ENCODE assay signal across 13 mouse cellular contexts in genomic region chr9:106235194-106235830, GRCm38 (mm10). TPM values are rescaled to one million over a fixed set of nuclear protein-coding genes. Genes with fewer than 3 reads are reported as not detected.
DNase-seq lines count a peak whose midpoint lies in the region; ATAC-seq lines count a peak whose summit lies in the region.
"Had no signal": no experiment of that assay in that cellular context is flagged by ENCODE, and none has a peak within 500 bp of the region (broad histone marks: within the 10 kb centered on the region; RNA-seq: fewer than 3 reads in every experiment).

No protein-coding gene starts in this region.

- H3K27me3 ChIP-seq in forebrain, embryonic 10.5 days (ENCODE audit: poor library complexity, severe bottlenecking) = no peaks in the 10 kb centered on the region
- H3K27me3 ChIP-seq: heart, embryonic 15.5 days; neural tube, embryonic 15.5 days had no signal

- H3K4me1 ChIP-seq in forebrain, embryonic 10.5 days = 0 out of 2 replicates have a peak, but pooled peaks cover 2% of the 10 kb centered on the region
- H3K4me1 ChIP-seq: neural tube, embryonic 15.5 days had no signal

- H3K9me3 ChIP-seq in forebrain, embryonic 10.5 days = no peaks in the 10 kb centered on the region
- H3K9me3 ChIP-seq: heart, embryonic 15.5 days; neural tube, embryonic 15.5 days had no signal

- DNase-seq in adrenal gland, postnatal 10 days = peak; percentile 60
- DNase-seq in adrenal gland, postnatal 25 days = no peak
- DNase-seq in kidney, adult 9 months = peak; percentile 83
- no peak for DNase-seq in kidney, postnatal 10 days
- peak; percentile 56 to 63 for DNase-seq in heart, adult 9 months (ENCODE audit: low spot score in 2 of 2)
- peak; percentile 47 to 91 for DNase-seq in kidney, postnatal 25 days
- DNase-seq in forebrain, embryonic 10.5 days (ENCODE audit: extremely low spot score, low spot score) = no peak
- DNase-seq: forebrain, postnatal 0 days had no signal

- no peak overlapping the region for H3K4me3 ChIP-seq in forebrain, embryonic 10.5 days
- H3K4me3 ChIP-seq: heart, embryonic 15.5 days; neural tube, embryonic 15.5 days had no signal

- 94% methylated on average over 23 of the region's 23 CpGs for WGBS in forebrain, embryonic 10.5 days

- peaks cover 81% of the 10 kb centered on the region for H3K36me3 ChIP-seq in forebrain, embryonic 10.5 days (replicated peaks)

- H3K27ac ChIP-seq in forebrain, embryonic 10.5 days = no peak overlapping the region
- H3K27ac ChIP-seq: heart, embryonic 15.5 days; macrophage; neural tube, embryonic 15.5 days had no signal

- ATAC-seq in cerebellum, adult (ENCODE audit: insufficient number of reproducible peaks, low FRiP score, low TSS enrichment) = no peak
- ATAC-seq: forebrain, postnatal 0 days; inflammation-experienced regulatory T-cells, adult 6 months had no signal

RNA-seq across cellular contexts. Expression of gene Tlr9, which starts 12.9 kb away (rescaled TPM):
- 1 to 10 TPM; 1.2 to 1.5 TPM for total RNA-seq in adrenal gland, postnatal 10 days (2021)
- total RNA-seq in adrenal gland, postnatal 25 days (2021) = 0.67 and 0.85 TPM in 2 replicates
- polyA plus RNA-seq in forebrain, embryonic 10.5 days (2016; fragmentation: Nextera tagmentation; extraction: Ambion mirVana) = 0.04 TPM in 1 of 2 replicates, not detected in the other
- polyA plus RNA-seq: neural tube, embryonic 15.5 days had no signal

RNA-seq across cellular contexts. Expression of gene Alas1, which starts 13.1 kb away (rescaled TPM):
- total RNA-seq in adrenal gland, postnatal 10 days (2021) = 1,000 to 10,000 TPM in 1 of 2 experiments, 100 to 1,000 TPM in 1; 940 to 1,609 TPM
- total RNA-seq in adrenal gland, postnatal 25 days (2021) = 769 and 1,285 TPM in 2 replicates
- polyA plus RNA-seq in forebrain, embryonic 10.5 days (2016; fragmentation: Nextera tagmentation; extraction: Ambion mirVana) = 74.2 and 75.2 TPM in 2 replicates

RNA-seq across cellular contexts. Expression of gene Twf2, which starts 32.4 kb away (rescaled TPM):
- 10 to 100 TPM; 38.5 to 58.6 TPM for total RNA-seq in adrenal gland, postnatal 10 days (2021)
- total RNA-seq in adrenal gland, postnatal 25 days (2021) = 111 and 128 TPM in 2 replicates
- 70.9 and 71.8 TPM in 2 replicates for polyA plus RNA-seq in forebrain, embryonic 10.5 days (2016; fragmentation: Nextera tagmentation; extraction: Ambion mirVana)

RNA-seq across cellular contexts. Expression of gene Ppm1m, which starts 35.8 kb away (rescaled TPM):
- 100 to 1,000 TPM; 119 to 129 TPM for total RNA-seq in adrenal gland, postnatal 10 days (2021)
- 119 and 156 TPM in 2 replicates for total RNA-seq in adrenal gland, postnatal 25 days (2021)
- polyA plus RNA-seq in forebrain, embryonic 10.5 days (2016; fragmentation: Nextera tagmentation; extraction: Ambion mirVana) = 42.0 and 50.7 TPM in 2 replicates

RNA-seq across cellular contexts. Expression of gene Poc1a, which starts 45.5 kb away (rescaled TPM):
- 1 to 10 TPM; 7.3 to 8.8 TPM for total RNA-seq in adrenal gland, postnatal 10 days (2021)
- 4.4 and 6.3 TPM in 2 replicates for total RNA-seq in adrenal gland, postnatal 25 days (2021)
- 42.7 and 46.4 TPM in 2 replicates for polyA plus RNA-seq in forebrain, embryonic 10.5 days (2016; fragmentation: Nextera tagmentation; extraction: Ambion mirVana)

Comparison
In these comparisons a context has a peak if more than half of its experiments do, and no peak if none do; other contexts are left out.
1. DNase-seq: peak in adrenal gland, postnatal 10 days (single experiment), kidney, adult 9 months (single experiment), heart, adult 9 months (2 of 2) and kidney, postnatal 25 days (2 of 2); none in adrenal gland, postnatal 25 days (single experiment), kidney, postnatal 10 days (single experiment) and forebrain, embryonic 10.5 days (single experiment).